Mouse (Mus musculus): ENCODE results near the gene Mast2. TPM values are rescaled to one million over a fixed set of nuclear protein-coding genes. Genes with fewer than 3 reads are reported as not detected.

The Mast2 gene
- polyA plus RNA-seq (2011; ENCODE audit: insufficient read depth, insufficient read length, low replicate concordance, missing spikeins): 21.5 and 30.8 TPM in 2 replicates

DNA sequence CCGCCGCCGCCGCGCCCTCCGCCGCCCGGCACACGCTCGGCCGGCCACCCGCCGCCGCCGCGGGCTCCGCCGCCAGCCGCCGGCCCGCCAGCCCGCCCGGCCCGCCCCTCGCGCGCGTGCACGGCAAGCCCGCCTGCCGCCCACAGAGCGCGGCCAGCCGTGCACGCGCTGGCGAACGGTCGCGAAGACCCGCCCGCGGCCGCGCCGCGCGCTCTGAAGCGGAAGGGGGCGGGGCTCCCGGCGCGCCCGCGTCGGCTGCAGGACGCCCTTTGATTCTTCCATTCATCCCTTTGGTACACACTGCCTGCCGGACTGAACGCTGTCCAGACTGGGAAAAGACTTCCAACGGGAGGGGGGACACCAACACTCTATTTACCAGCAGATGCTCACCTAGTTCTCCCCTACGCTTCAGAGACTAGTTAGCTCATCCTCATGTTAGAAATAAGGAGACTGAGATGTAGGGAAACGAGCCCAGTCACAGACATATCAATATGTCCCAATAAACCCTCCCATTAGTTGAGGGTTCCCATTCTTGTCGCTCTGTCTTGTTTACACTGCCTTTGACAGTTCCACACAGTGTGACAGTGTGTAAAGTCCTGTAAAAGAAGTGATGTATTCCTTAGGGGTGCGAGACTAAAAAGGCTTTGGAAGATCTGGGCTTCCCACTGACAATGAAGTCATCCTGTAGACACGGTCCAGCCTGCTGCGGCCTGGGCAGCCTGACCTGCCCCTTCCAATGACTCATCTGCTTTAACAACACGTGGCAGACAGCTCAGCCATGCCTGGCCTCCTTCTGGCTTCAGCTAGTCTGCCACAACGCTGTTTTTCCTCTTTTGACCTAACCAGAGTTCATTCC lies at the start of gene Mast2:
TSS of gene Mast2 (minus strand) at position 58 of the 856 bp plus-strand sequence.
- peak within 1 kb of the TSS; percentile 85 for H3K4me3 ChIP-seq (replicated peaks; ENCODE audit: control insufficient read depth, low read depth, low read length)
- H3K27ac ChIP-seq (ENCODE audit: control insufficient read depth, insufficient read depth, low read depth, low read length, poor library complexity): peak within 1 kb of the TSS; percentile 85
- WGBS: 14% methylated on average over 67 of the region's 68 CpGs
- H3K4me1 ChIP-seq (ENCODE audit: control insufficient read depth, insufficient read depth, low read length): no peaks in the 10 kb centered on the region
- peak; percentile 29; the same call in 1 of the 2 replicates for TF ChIP-seq POLR2A (IDR thresholded peaks at IDR 0.05; ENCODE audit: borderline replicate concordance, control insufficient read depth, low read depth, low read length)
- TF ChIP-seq CTCF (IDR thresholded peaks at IDR 0.05; ENCODE audit: control insufficient read depth, insufficient read depth, low read length): no peak

DNA sequence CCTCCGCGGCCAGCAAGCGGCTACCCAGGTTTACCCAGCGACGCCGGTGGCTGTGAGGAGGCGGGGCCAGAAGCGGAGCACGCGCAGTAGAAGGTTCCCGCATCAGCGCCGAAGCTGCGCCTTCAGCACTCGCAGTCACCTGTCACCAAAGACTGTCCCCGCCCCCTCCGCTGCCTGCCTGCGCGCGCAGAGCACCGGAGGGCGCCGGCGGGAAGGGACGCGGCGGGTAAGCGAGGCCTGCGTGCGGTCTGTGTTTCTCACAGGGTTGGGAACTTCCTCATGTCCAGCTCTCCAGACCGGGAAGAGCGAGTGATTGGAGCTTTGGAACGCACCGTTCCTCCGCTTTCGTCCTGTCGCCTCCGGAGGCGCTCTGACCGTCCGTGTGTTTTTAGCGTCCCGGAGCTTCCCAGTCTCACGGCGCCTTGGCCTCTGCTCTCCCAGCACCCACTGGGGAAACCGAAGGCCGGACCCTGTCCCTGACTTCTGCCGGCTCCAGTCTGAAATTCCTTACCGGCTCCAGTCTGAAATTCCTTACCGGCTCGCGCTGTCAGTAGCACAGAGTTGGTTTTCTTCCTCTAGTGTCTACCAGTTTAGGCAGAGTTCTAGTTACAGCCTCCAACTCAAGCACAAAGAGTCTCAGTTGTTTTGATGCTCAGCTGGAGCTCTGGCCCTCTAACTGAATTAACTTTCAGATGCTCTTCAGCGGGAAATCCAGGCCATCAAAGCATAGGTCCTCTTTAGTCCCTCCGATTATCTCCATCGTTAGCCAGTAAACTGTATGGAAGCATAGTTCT lies 43.6 kb upstream of the Mast2 start, which contains the start of gene Ipp:
TSS of gene Ipp (plus strand) at position 125 of the 794 bp plus-strand sequence.
- no peak for TF ChIP-seq CTCF (IDR thresholded peaks at IDR 0.05; ENCODE audit: control insufficient read depth, insufficient read depth, low read length)
- peak; percentile 96 for TF ChIP-seq POLR2A (IDR thresholded peaks at IDR 0.05; ENCODE audit: borderline replicate concordance, control insufficient read depth, low read depth, low read length)
- under 1% methylated on average over 55 of the region's 55 CpGs for WGBS
- Histone ChIP-seq H3K4me3 (replicated peaks; ENCODE audit: control insufficient read depth, low read depth, low read length) (peak within 1 kb of the TSS; percentile 90), H3K4me1 (ENCODE audit: control insufficient read depth, insufficient read depth, low read length) (no peaks in the 10 kb centered on the region; the same call in 1 of the 2 replicates), H3K27ac (ENCODE audit: control insufficient read depth, insufficient read depth, low read depth, low read length, poor library complexity) (peak within 1 kb of the TSS; percentile 53)

DNA sequence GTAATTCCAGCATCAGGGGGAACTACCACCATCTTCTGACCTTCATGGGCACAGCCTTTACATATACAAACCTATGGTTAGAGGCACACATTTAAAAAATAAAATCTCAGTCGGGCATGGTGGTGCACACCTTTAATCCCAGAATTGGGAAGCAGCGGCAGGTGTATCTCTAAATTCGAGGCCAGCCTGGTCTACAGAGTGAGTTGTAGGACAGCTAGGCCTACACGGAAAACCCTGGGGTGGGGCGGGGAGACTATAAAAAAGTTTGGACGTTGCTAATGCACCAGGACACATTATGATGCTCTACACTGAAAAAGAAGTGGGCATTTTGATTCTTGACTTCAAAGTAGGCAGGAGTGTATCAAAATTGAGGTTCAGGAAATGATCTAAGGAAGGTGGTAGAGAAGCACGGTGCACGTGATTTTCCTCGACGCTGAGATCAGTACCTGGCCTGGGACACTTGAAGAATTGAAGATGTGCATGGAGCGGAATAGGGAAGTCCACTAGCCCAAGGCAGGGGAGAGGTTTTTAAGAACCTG lies 43.0 kb upstream of the Mast2 start:
- peak overlapping the region; percentile 52; the same call in 1 of the 2 replicates for H3K27ac ChIP-seq (ENCODE audit: control insufficient read depth, insufficient read depth, low read depth, low read length, poor library complexity)
- H3K4me3 ChIP-seq (replicated peaks; ENCODE audit: control insufficient read depth, low read depth, low read length): peak overlapping the region; percentile 90
- TF ChIP-seq CTCF (IDR thresholded peaks at IDR 0.05; ENCODE audit: control insufficient read depth, insufficient read depth, low read length) (no peak), POLR2A (IDR thresholded peaks at IDR 0.05; ENCODE audit: borderline replicate concordance, control insufficient read depth, low read depth, low read length) (no peak)
- H3K4me1 ChIP-seq (ENCODE audit: control insufficient read depth, insufficient read depth, low read length): no peaks in the 10 kb centered on the region; the same call in 1 of the 2 replicates
- 28% methylated on average over 11 of the region's 11 CpGs for WGBS

DNA sequence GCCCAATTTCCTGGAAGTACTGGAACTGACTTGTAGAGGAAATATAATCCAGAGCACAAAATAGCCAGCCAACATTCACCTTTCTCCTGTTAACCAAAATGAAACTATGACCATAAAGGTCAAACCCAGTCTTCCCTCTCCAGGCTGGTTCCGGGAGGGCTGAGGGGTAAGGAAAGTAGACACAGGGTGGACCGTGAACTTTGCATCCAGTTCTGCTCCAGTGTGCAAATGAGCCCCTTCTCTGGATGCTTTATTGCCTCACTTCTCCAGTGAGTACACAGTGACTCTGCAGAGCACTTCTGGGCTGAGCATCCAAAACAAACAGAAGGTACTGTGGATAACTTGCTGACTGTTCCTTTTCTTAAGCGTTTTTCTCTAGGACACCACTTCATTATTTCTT lies 36.0 kb upstream of the Mast2 start:
- WGBS: 82% methylated on average over 3 of the region's 3 CpGs
- TF ChIP-seq CTCF (IDR thresholded peaks at IDR 0.05; ENCODE audit: control insufficient read depth, insufficient read depth, low read length) (no peak), POLR2A (IDR thresholded peaks at IDR 0.05; ENCODE audit: borderline replicate concordance, control insufficient read depth, low read depth, low read length) (no peak)
- Histone ChIP-seq H3K4me1 (ENCODE audit: control insufficient read depth, insufficient read depth, low read length) (no peaks in the 10 kb centered on the region), H3K4me3 (replicated peaks; ENCODE audit: control insufficient read depth, low read depth, low read length) (no peak overlapping the region), H3K27ac (ENCODE audit: control insufficient read depth, insufficient read depth, low read depth, low read length, poor library complexity) (no peak overlapping the region)

DNA sequence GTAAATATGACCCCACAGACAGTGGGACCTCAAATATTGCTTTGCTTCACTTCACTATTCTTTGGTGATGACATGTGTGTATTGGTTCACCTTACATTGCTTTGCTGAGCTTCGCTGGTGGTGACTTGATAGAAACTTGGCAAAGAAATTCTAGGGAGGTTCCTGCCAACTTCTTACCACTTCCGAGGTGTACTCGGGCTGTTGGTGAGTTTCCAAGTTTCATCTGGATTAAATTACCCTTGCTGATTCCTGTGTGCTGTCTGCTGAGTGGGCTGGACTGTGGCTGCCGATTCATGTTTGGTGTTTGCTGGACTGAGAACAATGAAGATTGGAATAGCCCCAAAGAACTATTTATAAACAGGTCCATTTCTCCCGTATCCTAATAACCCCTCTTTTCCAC lies 29.7 kb upstream of the Mast2 start:
- no peak overlapping the region for H3K4me3 ChIP-seq (replicated peaks; ENCODE audit: control insufficient read depth, low read depth, low read length)
- peaks cover 3% of the 10 kb centered on the region for H3K4me1 ChIP-seq (ENCODE audit: control insufficient read depth, insufficient read depth, low read length)
- no peak overlapping the region for H3K27ac ChIP-seq (ENCODE audit: control insufficient read depth, insufficient read depth, low read depth, low read length, poor library complexity)
- TF ChIP-seq POLR2A (IDR thresholded peaks at IDR 0.05; ENCODE audit: borderline replicate concordance, control insufficient read depth, low read depth, low read length) (no peak), CTCF (IDR thresholded peaks at IDR 0.05; ENCODE audit: control insufficient read depth, insufficient read depth, low read length) (no peak)
- 79% methylated on average over 5 of the region's 5 CpGs for WGBS

DNA sequence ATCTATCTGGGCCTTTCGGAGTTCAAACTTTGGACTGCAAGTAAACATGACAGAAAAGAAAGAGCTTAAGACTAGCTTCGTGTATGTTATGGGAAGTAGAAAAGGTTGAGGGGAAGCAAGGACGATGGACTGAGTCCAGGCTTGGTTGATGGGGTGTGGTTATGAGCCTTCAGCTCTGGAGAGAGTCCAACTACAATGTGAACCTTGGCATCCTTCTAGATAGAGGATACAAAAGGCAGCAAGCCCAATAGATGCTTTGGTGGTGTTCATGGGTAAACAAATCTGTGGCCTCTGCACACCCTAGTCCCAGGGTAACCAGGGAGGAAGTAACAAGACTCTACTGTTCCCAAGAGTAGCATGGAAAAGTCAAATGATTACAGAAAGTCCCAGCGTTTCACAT lies 28.5 kb upstream of the Mast2 start:
- H3K27ac ChIP-seq (ENCODE audit: control insufficient read depth, insufficient read depth, low read depth, low read length, poor library complexity): no peak overlapping the region
- TF ChIP-seq POLR2A (IDR thresholded peaks at IDR 0.05; ENCODE audit: borderline replicate concordance, control insufficient read depth, low read depth, low read length) (no peak), CTCF (IDR thresholded peaks at IDR 0.05; ENCODE audit: control insufficient read depth, insufficient read depth, low read length) (no peak)
- no peak overlapping the region for H3K4me3 ChIP-seq (replicated peaks; ENCODE audit: control insufficient read depth, low read depth, low read length)
- WGBS: 36% methylated on average over 4 of the region's 4 CpGs
- H3K4me1 ChIP-seq (ENCODE audit: control insufficient read depth, insufficient read depth, low read length): peaks cover 3% of the 10 kb centered on the region

DNA sequence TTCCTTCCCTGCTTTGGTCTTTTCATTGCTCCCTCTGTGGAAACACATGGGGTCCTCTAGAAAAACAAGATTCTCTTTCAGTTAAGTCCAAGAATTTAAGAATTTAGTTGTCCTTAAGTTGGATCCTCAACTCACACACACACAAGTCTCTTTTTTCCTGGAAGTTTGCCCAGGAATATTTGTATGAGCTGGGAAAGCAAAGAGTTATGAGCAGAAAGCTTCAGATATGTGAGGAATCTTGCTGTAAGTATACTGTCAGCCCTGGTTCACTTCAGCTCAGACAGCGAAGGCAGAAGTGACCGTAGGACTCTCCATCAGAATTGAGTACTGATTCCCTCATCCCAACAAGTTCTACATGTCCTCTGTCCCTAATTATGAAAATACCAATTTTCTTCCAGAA lies 27.9 kb upstream of the Mast2 start:
- H3K4me1 ChIP-seq (ENCODE audit: control insufficient read depth, insufficient read depth, low read length): peaks cover 3% of the 10 kb centered on the region
- WGBS: 85% methylated on average over 2 of the region's 2 CpGs
- no peak overlapping the region for H3K4me3 ChIP-seq (replicated peaks; ENCODE audit: control insufficient read depth, low read depth, low read length)
- H3K27ac ChIP-seq (ENCODE audit: control insufficient read depth, insufficient read depth, low read depth, low read length, poor library complexity): no peak overlapping the region
- no peak for TF ChIP-seq POLR2A (IDR thresholded peaks at IDR 0.05; ENCODE audit: borderline replicate concordance, control insufficient read depth, low read depth, low read length)

DNA sequence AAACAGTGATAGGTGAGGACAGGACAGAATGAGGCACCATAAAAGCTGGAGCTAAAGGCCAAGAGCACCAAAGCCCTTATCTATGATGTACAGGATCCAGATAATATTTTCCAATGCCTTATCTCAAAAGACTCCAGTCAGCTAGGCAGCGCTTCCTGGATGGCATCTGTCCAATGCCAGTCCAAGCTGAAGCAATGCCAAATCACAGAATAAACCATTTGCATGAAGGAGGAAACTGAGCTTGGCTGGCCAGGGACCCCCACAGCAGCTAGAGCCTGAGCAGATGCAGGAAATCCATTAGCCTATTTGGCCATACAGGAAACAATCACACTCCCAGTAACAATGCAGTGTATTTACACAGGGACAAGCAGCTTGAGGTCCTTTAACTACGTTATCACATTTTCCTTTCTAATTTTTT lies 27.1 kb upstream of the Mast2 start:
- no peak for TF ChIP-seq CTCF (IDR thresholded peaks at IDR 0.05; ENCODE audit: control insufficient read depth, insufficient read depth, low read length)
- no peak for TF ChIP-seq POLR2A (IDR thresholded peaks at IDR 0.05; ENCODE audit: borderline replicate concordance, control insufficient read depth, low read depth, low read length)
- Histone ChIP-seq H3K4me3 (replicated peaks; ENCODE audit: control insufficient read depth, low read depth, low read length) (no peak overlapping the region), H3K27ac (ENCODE audit: control insufficient read depth, insufficient read depth, low read depth, low read length, poor library complexity) (no peak overlapping the region), H3K4me1 (ENCODE audit: control insufficient read depth, insufficient read depth, low read length) (peaks cover 3% of the 10 kb centered on the region)
- 7% methylated on average over 2 of the region's 2 CpGs for WGBS

Data from bone marrow, adult 2 months (tissue).